Mouse (Mus musculus): Measurements from ENCODE around the gene Elane. TPM values are rescaled to one million over a fixed set of nuclear protein-coding genes. Genes with fewer than 3 reads are reported as not detected.
A peak's percentile ranks its signal among the peaks of the same experiment; 100 is the strongest.

Gene Elane
- 3.7 and 8.9 TPM in 2 replicates for polyA plus RNA-seq (2012; rRNA removed)

GRCm38 (mm10) chr10:79886054-79886453 is at the start of gene Elane:
TSS of gene Elane (plus strand) at chr10:79886247.
- TF ChIP-seq CTCF (IDR thresholded peaks at IDR 0.05; ENCODE audit: borderline replicate concordance, control insufficient read depth, extremely low read depth, insufficient read depth, low read length, poor library complexity) (no peak), POLR2A (IDR thresholded peaks at IDR 0.05; ENCODE audit: control insufficient read depth, extremely low read depth, insufficient read depth, low read length, poor library complexity) (no peak)
- Histone ChIP-seq H3K4me1 (replicated peaks; ENCODE audit: control insufficient read depth, insufficient read depth, low read length) (0 out of 2 replicates have a peak, but pooled peaks cover 4% of the 10 kb centered on the region), H3K36me3 (ENCODE audit: control insufficient read depth, insufficient read depth, low read length) (no peaks in the 10 kb centered on the region), H3K27me3 (ENCODE audit: control insufficient read depth, insufficient read depth, low read length) (no peaks in the 10 kb centered on the region; the same call in 1 of the 2 replicates), H3K27ac (ENCODE audit: control insufficient read depth, insufficient read depth, low read length) (no peak within 1 kb of the TSS), H3K4me3 (ENCODE audit: control insufficient read depth, insufficient read depth, low read length) (no peak within 1 kb of the TSS)
- 74% methylated on average over 6 of the region's 6 CpGs for WGBS
- no peak for DNase-seq

GRCm38 (mm10) chr10:79836918-79837317 is 49.1 kb upstream of the Elane start:
- no peaks in the 10 kb centered on the region for H3K27me3 ChIP-seq (ENCODE audit: control insufficient read depth, insufficient read depth, low read length)
- H3K27ac ChIP-seq (ENCODE audit: control insufficient read depth, insufficient read depth, low read length), result no peak overlapping the region
- H3K36me3 ChIP-seq (ENCODE audit: control insufficient read depth, insufficient read depth, low read length), result no peaks in the 10 kb centered on the region
- no peak overlapping the region for H3K4me3 ChIP-seq (ENCODE audit: control insufficient read depth, insufficient read depth, low read length)
- TF ChIP-seq CTCF (IDR thresholded peaks at IDR 0.05; ENCODE audit: borderline replicate concordance, control insufficient read depth, extremely low read depth, insufficient read depth, low read length, poor library complexity), result no peak
- TF ChIP-seq POLR2A (IDR thresholded peaks at IDR 0.05; ENCODE audit: control insufficient read depth, extremely low read depth, insufficient read depth, low read length, poor library complexity), result no peak
- WGBS, result 99% methylated on average over 3 of the region's 3 CpGs
- peaks cover 31% of the 10 kb centered on the region for H3K4me1 ChIP-seq (replicated peaks; ENCODE audit: control insufficient read depth, insufficient read depth, low read length)
- no peak for DNase-seq

GRCm38 (mm10) chr10:79838151-79838550 is 47.9 kb upstream of the Elane start:
- H3K4me1 ChIP-seq (replicated peaks; ENCODE audit: control insufficient read depth, insufficient read depth, low read length), result peaks cover 18% of the 10 kb centered on the region
- DNase-seq, result no peak
- 77% methylated on average over 2 of the region's 2 CpGs for WGBS
- no peaks in the 10 kb centered on the region for H3K36me3 ChIP-seq (ENCODE audit: control insufficient read depth, insufficient read depth, low read length)
- no peak overlapping the region for H3K27ac ChIP-seq (ENCODE audit: control insufficient read depth, insufficient read depth, low read length)
- no peak for TF ChIP-seq CTCF (IDR thresholded peaks at IDR 0.05; ENCODE audit: borderline replicate concordance, control insufficient read depth, extremely low read depth, insufficient read depth, low read length, poor library complexity)
- no peak for TF ChIP-seq POLR2A (IDR thresholded peaks at IDR 0.05; ENCODE audit: control insufficient read depth, extremely low read depth, insufficient read depth, low read length, poor library complexity)
- no peaks in the 10 kb centered on the region for H3K27me3 ChIP-seq (ENCODE audit: control insufficient read depth, insufficient read depth, low read length)
- H3K4me3 ChIP-seq (ENCODE audit: control insufficient read depth, insufficient read depth, low read length), result no peak overlapping the region

GRCm38 (mm10) chr10:79840091-79840490 is 46.0 kb upstream of the Elane start:
- H3K4me3 ChIP-seq (ENCODE audit: control insufficient read depth, insufficient read depth, low read length), result no peak overlapping the region
- WGBS, result 95% methylated on average over 3 of the region's 3 CpGs
- H3K27ac ChIP-seq (ENCODE audit: control insufficient read depth, insufficient read depth, low read length), result no peak overlapping the region

GRCm38 (mm10) chr10:79840644-79841551 is 45.1 kb upstream of the Elane start:
- H3K27me3 ChIP-seq (ENCODE audit: control insufficient read depth, insufficient read depth, low read length), result no peaks in the 10 kb centered on the region
- 3% methylated on average over 24 of the region's 24 CpGs for WGBS
- DNase-seq, result peak; percentile 38
- H3K27ac ChIP-seq (ENCODE audit: control insufficient read depth, insufficient read depth, low read length), result peak overlapping the region; percentile 4; the same call in 1 of the 2 replicates
- H3K4me1 ChIP-seq (replicated peaks; ENCODE audit: control insufficient read depth, insufficient read depth, low read length), result peaks cover 12% of the 10 kb centered on the region
- no peaks in the 10 kb centered on the region for H3K36me3 ChIP-seq (ENCODE audit: control insufficient read depth, insufficient read depth, low read length)
- TF ChIP-seq CTCF (IDR thresholded peaks at IDR 0.05; ENCODE audit: borderline replicate concordance, control insufficient read depth, extremely low read depth, insufficient read depth, low read length, poor library complexity) (no peak), POLR2A (IDR thresholded peaks at IDR 0.05; ENCODE audit: control insufficient read depth, extremely low read depth, insufficient read depth, low read length, poor library complexity) (peak; percentile 25; the same call in 1 of the 2 replicates)
- peak overlapping the region; percentile 42 for H3K4me3 ChIP-seq (ENCODE audit: control insufficient read depth, insufficient read depth, low read length)

More at GRCm38 (mm10) chr10:79840091-79840490, 46.0 kb upstream of the Elane start:
- H3K36me3 ChIP-seq (ENCODE audit: control insufficient read depth, insufficient read depth, low read length), result no peaks in the 10 kb centered on the region
- H3K4me1 ChIP-seq (replicated peaks; ENCODE audit: control insufficient read depth, insufficient read depth, low read length), result peaks cover 12% of the 10 kb centered on the region
- TF ChIP-seq CTCF (IDR thresholded peaks at IDR 0.05; ENCODE audit: borderline replicate concordance, control insufficient read depth, extremely low read depth, insufficient read depth, low read length, poor library complexity) (no peak), POLR2A (IDR thresholded peaks at IDR 0.05; ENCODE audit: control insufficient read depth, extremely low read depth, insufficient read depth, low read length, poor library complexity) (no peak)
- DNase-seq, result no peak
- H3K27me3 ChIP-seq (ENCODE audit: control insufficient read depth, insufficient read depth, low read length), result no peaks in the 10 kb centered on the region

GRCm38 (mm10) chr10:79842322-79842721 is 43.7 kb upstream of the Elane start:
- H3K27me3 ChIP-seq (ENCODE audit: control insufficient read depth, insufficient read depth, low read length), result no peaks in the 10 kb centered on the region
- no peak for DNase-seq
- TF ChIP-seq POLR2A (IDR thresholded peaks at IDR 0.05; ENCODE audit: control insufficient read depth, extremely low read depth, insufficient read depth, low read length, poor library complexity) (no peak), CTCF (IDR thresholded peaks at IDR 0.05; ENCODE audit: borderline replicate concordance, control insufficient read depth, extremely low read depth, insufficient read depth, low read length, poor library complexity) (no peak)
- H3K27ac ChIP-seq (ENCODE audit: control insufficient read depth, insufficient read depth, low read length), result no peak overlapping the region
- 91% methylated on average over 3 of the region's 3 CpGs for WGBS
- H3K4me1 ChIP-seq (replicated peaks; ENCODE audit: control insufficient read depth, insufficient read depth, low read length), result peaks cover 12% of the 10 kb centered on the region
- no peaks in the 10 kb centered on the region for H3K36me3 ChIP-seq (ENCODE audit: control insufficient read depth, insufficient read depth, low read length)
- no peak overlapping the region for H3K4me3 ChIP-seq (ENCODE audit: control insufficient read depth, insufficient read depth, low read length)
